Mouse (Mus musculus): ENCODE measurements at regions not wholly inside any gene's neighbourhood (a gene's known extent, or its start where the extent isn't known, plus 50 kb on each side); places are given as distances from the start of the nearest gene placed in this dataset.
A peak's percentile ranks its signal among the peaks of the same experiment; 100 is the strongest.

- no peak for DNase-seq
These were observed 845.4 kb downstream of the Pcdh18 start for GRCm38 (mm10) chr3:48911758-48912157.

- DNase-seq: no peak
These were observed 866.7 kb downstream of the Pcdh18 start for GRCm38 (mm10) chr3:48890403-48890802.

GRCm38 (mm10) chr3:48887885-48888284, 869.2 kb downstream of the Pcdh18 start:
- no peak for DNase-seq

- DNase-seq: no peak
These were observed 887.6 kb downstream of the Pcdh18 start for GRCm38 (mm10) chr3:48869527-48869926.

GRCm38 (mm10) chr3:48846049-48846653, 911.0 kb downstream of the Pcdh18 start:
- DNase-seq: peak; percentile 45

- peak; percentile 8 for DNase-seq
These were observed 916.4 kb downstream of the Pcdh18 start for GRCm38 (mm10) chr3:48840692-48841091.

- DNase-seq: no peak
These were observed 933.8 kb downstream of the Pcdh18 start for GRCm38 (mm10) chr3:48823360-48823759.

- no peak for DNase-seq
These were observed 952.7 kb downstream of the Pcdh18 start for GRCm38 (mm10) chr3:48804398-48804797.

GRCm38 (mm10) chr3:48771709-48772108, 985.4 kb downstream of the Pcdh18 start:
- DNase-seq: no peak

All from right cerebral cortex, postnatal 25 days (tissue).